Mouse (Mus musculus) kidney, adult 8-10 months (tissue): Measurements from ENCODE around the gene Olfr1101.

Source experiments
- DNase-seq, 2 experiments: peaks; one replicate each; pipeline ENCODE4 v3.0.0; 2022

Gene Olfr1101

DNA sequence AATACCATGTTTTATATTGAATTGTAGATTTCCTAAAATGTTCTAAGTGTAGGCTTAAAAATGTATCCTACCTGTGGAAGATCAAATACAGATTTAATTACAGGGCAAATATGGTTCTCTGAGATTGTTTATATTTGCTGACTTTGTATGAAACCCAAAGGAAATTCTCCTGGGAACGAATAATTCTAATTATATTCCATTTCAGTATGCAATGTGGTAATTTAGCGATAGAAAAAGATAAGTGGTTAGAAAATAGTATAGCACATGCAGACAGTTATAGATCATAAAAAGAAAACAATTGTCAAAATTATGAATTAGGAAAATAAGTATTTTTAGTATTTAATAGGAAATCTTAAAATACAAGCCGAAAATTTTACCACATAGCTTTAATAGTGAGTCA is at the start of gene Olfr1101:
Gene Olfr1101, minus strand, starts transcription at position 101 of the 400 bp plus-strand sequence.
- DNase-seq: no peak

DNA sequence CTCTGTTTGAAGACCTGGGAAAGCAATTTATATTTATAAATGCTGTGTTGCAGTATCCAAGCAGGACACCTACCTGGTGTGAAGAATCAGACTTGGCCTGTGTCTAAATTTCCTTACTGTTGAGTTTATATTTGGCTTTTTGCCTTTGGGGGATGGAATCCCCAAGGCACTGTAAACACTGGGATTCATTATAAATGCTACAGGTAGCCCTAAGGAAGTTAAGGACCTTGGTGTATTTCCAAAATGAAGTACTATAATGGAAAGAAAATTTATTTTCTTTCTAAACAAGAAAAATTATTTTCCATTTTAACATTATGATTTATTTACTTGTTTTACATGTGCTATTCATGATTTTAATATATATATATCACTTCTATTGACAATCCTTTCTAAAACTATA is 45.4 kb upstream of the Olfr1101 start, which contains the start of gene Olfr1105:
Gene Olfr1105, minus strand, starts transcription at position 101 of the 400 bp plus-strand sequence.
- DNase-seq: no peak

DNA sequence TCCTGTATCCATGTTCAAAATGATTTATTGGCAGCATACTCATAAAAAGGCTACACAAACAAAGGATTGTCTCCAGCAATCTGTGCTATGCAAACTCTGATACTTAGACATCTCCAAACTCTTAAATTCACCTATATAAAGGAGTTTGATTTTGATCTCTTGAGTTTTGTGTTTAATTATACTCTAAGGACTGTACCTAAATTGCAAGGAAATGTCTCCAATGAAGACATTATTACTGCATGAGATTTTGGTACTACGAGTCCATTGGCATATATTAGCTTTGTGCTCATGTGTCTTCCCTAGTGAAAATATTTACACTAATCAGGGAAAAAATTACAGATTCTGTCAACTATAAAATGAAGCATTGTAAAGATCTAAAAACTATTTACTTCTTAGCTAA is 36.0 kb upstream of the Olfr1101 start, which contains the start of gene Olfr1104:
Gene Olfr1104, minus strand, starts transcription at position 101 of the 400 bp plus-strand sequence.
- DNase-seq: no peak

DNA sequence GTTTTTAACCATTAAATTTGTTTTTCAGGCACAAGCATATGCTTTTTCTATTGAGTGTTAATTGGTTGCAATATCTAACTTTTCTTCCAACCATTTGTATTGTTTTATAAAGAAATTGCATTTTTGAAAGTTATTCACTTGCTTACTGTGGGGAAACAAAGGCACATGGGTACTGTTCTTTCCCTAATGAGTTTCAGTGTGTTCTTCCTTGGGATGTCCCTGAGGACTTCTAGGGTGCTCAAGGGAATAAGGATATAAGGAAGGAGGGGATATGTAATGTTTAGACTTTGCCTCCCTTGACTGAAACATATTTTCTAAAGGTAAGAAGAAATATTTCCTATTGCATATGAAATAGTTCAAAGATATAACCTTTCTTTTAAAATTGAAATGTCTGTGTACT is 7.1 kb upstream of the Olfr1101 start, which contains the start of gene Olfr1102:
Gene Olfr1102, plus strand, starts transcription at position 301 of the 400 bp plus-strand sequence.
- DNase-seq: no peak

DNA sequence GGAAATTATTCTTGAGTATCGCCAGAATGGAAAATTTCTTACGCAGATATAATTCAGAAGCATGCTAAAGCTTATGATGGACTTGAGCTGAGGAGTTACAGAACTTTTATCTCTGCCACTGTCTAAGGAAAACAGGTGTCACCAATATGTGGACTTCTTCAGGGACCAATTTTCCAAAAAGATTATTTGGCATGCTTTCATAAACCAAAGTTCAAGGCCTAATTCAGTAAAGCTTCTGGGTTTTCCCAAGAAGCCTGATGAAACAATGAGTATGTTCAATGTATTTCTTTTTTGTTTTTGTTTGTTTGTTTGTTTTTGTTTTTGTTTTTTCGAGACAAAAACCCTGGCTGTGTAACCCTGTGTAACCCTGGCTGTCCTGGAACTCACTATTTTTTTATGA is 11.2 kb downstream of the Olfr1101 start, which contains the start of gene Olfr1100:
Gene Olfr1100, minus strand, starts transcription at position 101 of the 400 bp plus-strand sequence.
- no peak for DNase-seq

DNA sequence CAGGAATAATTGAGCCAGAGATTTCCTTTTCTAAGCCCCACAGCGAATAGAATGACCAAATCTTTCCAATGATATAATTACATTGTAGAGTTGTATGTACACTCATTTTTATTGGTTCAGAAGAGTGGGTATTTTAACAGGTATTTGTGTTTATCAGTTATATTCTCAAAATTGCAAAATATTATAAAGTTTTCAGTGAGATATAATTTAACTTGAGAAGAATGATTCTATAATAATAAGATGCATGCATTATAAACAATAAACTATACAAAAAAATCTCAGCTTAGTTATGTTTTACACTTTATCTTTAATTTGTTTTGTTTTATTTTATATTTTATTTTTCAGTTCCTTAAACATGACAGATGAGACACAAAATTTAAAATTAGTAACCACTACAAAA is 30.4 kb downstream of the Olfr1101 start, which contains the start of gene Olfr1099:
Gene Olfr1099, minus strand, starts transcription at position 101 of the 400 bp plus-strand sequence.
- no peak for DNase-seq
